Mouse (Mus musculus) layer of hippocampus, postnatal 10 days (tissue): ENCODE results near the gene Klhl32. TPM values are rescaled to one million over a fixed set of nuclear protein-coding genes. Genes with fewer than 3 reads are reported as not detected.
"Not testable (repeated sequence)": the region's sequence is repeated elsewhere in the genome, so short reads cannot be mapped to it uniquely, and the experiment has no call there.

ENCODE experiments used
- DNase-seq, 2 experiments: peaks; one replicate each; pipeline ENCODE4 v3.0.0; 2021; ENCODE audit warnings: low spot score in 2 of 2
- total RNA-seq, 2 experiments: library from RNA; stranded (reverse); gene quantifications; 2 replicates each; pipeline ENCODE4 v1.2.3; 2021

Gene Klhl32
- total RNA-seq, 2 experiments from 2014 or later, result 20.3 to 22.4 TPM

GRCm38 (mm10) chr4:24796229-24796628, 54.7 kb downstream of the Klhl32 start:
- DNase-seq, result peak; percentile 54 to 72

DNA sequence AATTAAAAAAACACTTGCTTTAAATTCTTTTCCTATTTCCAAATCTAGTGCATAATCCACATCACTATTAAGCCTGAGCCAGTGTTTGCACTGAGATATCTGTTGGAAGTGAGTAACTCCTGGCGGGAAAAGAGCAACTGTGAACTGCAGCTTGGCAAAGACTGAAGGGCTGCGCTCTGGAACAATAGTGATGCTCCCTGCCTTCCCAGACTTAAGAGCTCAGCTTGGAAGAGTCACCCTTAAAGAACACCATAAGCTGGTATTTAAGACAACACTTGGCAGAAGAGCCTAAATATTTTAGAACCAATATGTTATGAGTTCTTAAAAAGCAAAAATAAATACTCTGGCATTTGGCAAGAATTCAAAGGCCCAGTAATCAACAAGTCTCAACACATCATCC, 55.7 kb downstream of the Klhl32 start:
- no peak for DNase-seq

DNA sequence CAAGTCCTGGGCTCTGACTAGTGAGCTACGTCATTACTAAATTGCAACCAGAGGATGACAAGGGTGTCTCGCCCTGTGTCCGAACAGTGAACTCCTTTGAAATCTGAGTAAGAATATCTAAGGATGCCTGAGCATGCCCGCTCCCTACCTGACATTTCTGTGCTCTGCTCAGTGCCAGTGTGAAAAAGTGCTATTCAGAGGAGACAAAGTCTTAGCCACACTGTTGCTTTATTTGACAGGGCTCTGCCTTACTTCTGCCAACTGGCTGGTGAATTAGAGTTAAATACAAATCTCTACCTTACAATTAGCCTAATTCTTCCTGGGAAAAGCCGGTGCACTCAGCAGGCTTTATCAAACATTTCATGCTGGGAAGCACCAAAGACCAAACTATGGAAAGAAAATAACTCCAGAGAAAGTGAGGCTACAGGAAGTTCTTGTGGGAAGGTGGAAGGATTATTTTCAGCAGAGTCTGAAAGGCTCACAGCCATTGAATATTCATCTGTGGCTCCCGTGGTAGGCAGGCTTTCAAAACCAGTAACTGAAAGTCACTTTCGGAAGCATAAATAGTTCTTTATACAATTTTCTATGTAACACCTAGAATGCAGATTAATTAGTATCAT, 57.1 kb downstream of the Klhl32 start:
- DNase-seq, result no peak

DNA sequence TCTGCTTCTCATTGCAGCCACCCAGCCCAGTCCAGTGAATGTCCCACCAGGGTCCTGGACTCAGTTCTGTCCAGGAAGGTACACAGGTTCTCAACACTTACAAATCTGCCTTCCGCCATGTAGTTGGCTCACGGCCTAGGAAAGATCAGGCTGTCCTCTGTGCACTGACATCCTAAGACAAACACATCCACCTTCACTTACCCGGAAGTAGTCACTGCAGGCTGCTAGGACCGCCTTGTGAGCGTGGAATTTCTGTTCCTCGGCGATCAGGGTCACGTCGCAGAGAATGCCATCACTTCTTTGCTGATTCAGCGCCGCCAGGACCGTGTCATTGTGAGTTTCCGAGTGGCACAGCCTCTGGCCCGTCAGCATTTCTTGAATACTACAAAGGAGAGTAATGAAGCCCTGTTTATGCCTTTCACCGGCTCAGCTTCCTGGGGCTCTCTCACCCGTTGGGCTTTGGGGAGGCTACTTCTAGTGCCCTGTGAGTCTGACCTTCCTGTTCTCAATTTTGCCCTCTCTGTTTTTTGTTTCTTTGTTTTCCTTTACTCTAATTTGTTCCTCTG, 58.4 kb downstream of the Klhl32 start:
- DNase-seq, result no peak

DNA sequence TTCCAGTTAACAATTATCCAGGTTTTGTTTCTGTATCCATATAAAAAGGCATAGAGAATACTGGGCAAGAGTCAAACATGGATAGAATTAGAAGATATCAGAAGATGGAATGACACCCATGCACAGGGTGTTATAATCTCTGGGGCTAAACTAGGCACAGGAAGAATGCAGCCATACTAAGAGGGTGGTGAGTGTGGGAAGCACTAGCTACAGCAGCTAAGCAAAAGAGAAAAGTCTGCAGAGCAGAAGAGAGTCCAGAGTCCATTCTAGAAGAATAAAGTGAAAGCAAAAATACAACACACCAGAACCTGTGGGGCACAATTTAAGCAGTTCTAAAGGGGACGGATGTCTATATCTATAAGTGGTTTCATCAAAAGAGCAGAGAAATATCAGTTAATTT, 61.6 kb downstream of the Klhl32 start:
- DNase-seq, result no peak

DNA sequence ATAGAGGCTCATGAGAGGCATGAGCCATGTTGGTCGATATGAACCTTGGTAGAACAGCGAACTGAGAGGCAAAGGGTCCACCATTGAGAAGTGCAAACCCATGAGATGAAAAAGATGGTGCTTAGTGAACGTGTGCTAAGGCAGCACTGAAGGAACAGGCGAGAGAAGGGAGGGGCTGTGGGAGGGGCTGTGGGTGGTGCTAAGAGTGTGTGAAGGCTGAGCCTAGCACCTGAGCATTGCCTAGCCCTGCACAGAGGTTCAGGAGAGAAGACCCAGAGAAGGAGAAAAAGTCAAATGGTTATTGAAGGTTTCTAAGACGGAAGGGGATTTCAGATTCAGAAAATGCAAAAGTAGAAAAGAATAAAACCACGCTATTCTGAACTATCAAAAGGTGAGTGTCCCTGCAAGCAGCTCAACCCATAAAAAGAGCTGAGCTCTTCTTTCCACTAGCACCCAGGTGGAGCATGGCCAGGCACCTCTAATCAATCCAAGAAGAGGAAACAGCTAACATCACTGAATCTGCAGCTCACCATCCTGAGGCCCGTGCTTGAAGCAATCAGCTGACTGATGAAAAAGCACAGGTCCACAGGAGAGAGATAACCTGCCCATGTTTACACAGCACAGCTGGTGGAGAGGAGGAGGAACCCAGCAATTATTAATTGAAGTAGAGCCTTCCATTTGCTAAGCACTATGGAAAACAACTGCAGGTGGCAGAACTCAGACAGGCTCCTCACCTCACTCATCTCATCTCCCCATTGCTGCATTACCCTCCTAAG, 65.0 kb downstream of the Klhl32 start:
- no peak for DNase-seq

GRCm38 (mm10) chr4:24765919-24766318, 85.0 kb downstream of the Klhl32 start:
- DNase-seq, result no peak

DNA sequence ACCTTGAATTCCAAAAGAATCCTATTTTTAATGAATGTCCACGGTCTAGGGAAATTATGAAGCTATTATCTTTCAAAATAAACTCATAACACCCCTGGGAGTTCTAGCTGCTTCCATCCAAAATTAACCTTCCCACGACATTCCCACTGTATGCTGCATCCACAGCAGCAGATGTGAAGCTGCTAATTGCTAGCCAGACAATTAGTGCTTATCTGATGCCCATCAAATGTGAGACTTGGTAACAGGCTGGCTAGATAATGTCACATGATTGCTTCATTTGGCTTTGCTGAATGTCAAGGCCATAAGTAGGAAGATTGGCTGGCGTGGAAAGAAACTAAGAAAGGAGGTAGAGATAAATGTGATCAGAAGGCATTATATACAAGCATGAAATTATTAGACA, 85.5 kb downstream of the Klhl32 start:
- no peak for DNase-seq

- peak in 1 of 2 experiments; percentile 15 for DNase-seq
Observed at GRCm38 (mm10) chr4:24764558-24764957, 86.4 kb downstream of the Klhl32 start.

GRCm38 (mm10) chr4:24763451-24763850, 87.5 kb downstream of the Klhl32 start:
- no peak for DNase-seq

DNA sequence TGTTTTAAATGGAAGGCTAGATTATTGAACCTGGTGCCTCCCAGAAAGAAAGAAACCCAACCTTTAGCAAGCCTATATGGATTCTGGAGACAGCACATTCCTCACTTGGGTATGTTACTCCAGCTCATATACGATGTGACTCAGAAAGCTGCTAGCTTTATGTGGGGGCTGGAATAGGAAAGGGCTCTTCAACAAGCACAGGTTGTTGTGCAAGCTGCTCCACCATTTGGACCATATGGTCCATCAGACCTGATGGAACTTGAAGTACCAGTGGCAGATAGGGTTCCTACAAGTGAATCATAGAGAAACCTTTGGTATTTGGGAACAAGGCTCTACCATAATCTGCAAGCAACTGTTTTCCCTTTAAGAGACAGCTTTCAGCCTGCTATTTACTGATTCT, 92.0 kb downstream of the Klhl32 start:
- no peak for DNase-seq

- no peak for DNase-seq
Observed at GRCm38 (mm10) chr4:24752517-24753208, 98.3 kb downstream of the Klhl32 start.

DNA sequence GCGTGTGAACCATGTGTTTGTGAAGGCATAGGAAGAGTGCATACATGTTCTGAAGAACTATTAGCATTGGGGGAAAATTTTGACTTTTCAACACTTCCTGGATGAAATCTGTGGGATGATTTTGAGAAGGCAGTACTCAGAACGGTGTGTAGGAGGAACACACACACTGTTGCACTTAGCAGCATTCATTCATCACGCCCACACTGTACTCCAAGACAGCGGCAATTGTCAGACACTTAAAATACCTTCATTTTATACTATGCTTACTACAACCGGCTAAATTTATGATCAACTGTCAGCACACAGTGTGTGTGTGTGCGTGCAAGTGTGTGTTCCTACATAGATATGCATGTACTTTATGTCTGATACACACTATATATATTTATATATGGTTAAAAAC, 113.8 kb downstream of the Klhl32 start:
- DNase-seq, result no peak

DNA sequence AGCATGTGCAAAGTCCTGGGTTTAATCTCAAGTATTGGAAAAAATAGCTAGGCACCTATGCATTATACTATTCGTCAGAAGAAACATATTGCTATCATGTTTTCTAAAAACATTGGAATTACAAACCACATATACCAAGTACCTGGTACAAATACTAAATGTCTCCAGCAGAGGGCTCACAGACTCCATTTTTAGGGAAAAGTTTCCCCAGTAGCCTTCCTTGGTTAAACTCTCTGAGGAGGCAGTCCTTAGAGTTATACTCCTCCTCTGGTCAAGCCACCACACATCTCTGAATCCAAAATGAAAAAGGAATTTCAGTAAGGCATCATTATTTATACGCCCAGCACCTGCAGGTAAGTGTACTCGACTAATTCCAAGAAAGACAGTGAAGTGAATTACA, 130.1 kb downstream of the Klhl32 start:
- peak; percentile 62 to 74 for DNase-seq

DNA sequence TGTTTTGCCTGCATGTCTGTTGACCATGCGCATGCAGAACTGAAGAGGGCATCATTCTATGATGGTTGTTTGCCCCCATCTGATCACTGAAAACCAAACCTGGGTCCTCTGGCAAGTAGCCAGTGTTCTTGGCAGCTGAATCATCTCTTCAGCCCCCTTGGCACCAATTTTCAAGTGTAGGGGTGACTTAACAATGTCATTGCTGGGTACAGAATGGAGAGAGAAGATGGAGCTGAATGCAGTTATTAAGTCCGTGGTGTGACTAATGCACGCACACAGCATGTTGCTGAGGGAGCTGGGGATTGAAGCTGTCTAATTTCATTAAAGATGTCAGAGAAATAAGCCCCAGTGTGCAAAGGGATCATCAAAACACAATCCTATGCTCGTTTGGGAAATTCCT, 135.4 kb downstream of the Klhl32 start:
- DNase-seq, result no peak

GRCm38 (mm10) chr4:24714367-24714766, 136.6 kb downstream of the Klhl32 start:
- DNase-seq, result no peak

DNA sequence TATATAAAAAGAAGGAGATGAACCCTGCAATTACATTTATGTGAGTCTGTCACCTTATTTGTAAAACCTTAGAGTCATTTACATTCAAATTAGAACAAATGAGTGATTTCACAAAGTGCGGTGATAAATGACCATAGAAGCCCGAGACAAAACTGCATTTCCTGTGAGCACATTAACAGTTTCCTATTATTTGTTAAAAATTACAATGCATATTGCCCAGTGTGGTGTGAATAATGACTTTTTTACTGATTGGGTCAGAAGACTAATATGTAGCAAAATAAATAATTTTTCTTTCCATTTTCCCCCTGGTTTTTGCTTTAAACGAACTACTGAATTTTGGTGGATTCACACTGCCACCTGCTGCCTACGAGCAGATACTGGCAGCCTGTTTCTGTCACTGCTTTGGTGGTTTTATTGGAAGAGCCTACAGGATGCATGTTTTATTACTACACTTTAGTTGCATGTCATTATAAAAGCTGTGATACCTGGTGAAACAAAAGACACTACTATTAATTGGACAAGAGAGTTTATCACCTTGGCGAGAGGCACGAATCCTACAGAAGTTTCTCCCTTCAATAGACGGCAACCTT, 152.3 kb downstream of the Klhl32 start:
- DNase-seq, result peak; percentile 38 to 63

DNA sequence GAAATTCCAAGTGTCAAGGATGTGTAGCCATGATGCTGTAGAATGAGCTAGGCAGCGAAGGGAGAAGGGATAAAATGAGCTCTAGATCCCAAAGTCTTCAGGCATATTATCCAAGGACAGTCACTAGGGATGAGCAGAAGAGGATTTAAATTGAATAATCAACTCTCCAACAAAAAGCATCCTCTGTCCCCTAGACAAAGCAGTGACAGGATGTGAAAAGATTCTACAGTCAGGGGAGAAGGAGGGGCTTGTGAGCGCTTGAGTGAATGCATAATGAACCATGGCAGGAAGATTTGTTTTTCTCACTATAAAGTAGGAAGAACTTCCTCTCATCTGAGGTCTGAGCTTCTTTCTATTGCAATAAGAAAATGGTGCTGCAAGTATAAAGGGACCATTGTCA, 170.8 kb downstream of the Klhl32 start:
- DNase-seq, result no peak

DNA sequence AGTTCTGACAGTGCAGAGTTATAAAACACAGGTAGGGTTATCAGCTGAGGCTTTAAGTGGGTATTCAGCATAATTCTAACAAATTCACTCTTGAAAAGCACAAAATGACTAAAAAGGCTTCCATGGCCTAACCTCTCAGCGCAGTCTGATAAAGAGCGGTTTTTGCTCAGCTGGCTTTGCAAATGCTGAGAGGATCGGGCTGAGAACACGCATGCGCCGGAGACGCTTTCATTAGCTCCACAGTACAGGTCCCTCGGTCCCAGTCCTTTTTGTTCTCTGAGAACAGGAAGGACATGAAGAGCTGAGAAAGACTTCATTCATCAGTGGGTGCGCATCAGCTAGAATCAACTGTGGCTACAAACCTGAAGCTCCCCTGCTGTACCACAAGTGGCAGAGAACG, 180.9 kb downstream of the Klhl32 start:
- DNase-seq, result no peak

DNA sequence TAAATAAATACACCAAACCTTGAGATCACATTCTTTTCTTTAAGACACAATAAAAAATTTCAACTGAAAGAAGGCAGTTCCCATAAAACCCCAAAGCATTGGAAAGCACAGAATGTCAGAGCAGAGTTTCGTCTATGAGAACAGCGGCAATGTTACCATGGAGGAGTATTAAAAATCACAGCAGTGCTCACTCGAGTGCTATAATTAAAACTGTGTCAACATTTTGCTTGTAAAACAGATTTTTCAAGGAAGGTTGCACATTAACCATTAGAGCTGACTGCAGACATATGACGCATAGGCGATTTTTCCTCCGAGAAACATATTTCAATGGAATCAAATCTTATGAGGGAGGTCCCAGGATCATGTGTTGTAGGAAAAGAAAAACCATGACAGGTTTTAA, 191.7 kb downstream of the Klhl32 start:
- DNase-seq, result no peak

GRCm38 (mm10) chr4:24644735-24645134, 206.2 kb downstream of the Klhl32 start:
- DNase-seq, result not testable (repeated sequence)

- peak in 1 of 2 experiments; percentile 12 for DNase-seq
Observed at GRCm38 (mm10) chr4:24642306-24642705, 208.6 kb downstream of the Klhl32 start.
